Mouse (Mus musculus) layer of hippocampus, postnatal 10 days (tissue): ENCODE measurements at regions not wholly inside any gene's neighbourhood (a gene's known extent, or its start where the extent isn't known, plus 50 kb on each side); places are given as distances from the start of the nearest gene placed in this dataset.
"Not testable (repeated sequence)": the region's sequence is repeated elsewhere in the genome, so short reads cannot be mapped to it uniquely, and the experiment has no call there.

Experiments used
- DNase-seq, 2 experiments: peaks; one replicate each; pipeline ENCODE4 v3.0.0; 2021; ENCODE audit warnings: low spot score in 2 of 2

- no peak for DNase-seq
Measured at GRCm38 (mm10) chr2:149203896-149204295, 186.9 kb upstream of the Gm10750 start.

GRCm38 (mm10) chr2:149195736-149196135, 178.7 kb upstream of the Gm10750 start:
- no peak for DNase-seq

- DNase-seq = peak; percentile 5 to 15
Measured at GRCm38 (mm10) chr2:149158434-149158833, 141.4 kb upstream of the Gm10750 start.

GRCm38 (mm10) chr2:149109551-149109950, 92.5 kb upstream of the Gm10750 start:
- not testable (repeated sequence) for DNase-seq

GRCm38 (mm10) chr2:149092146-149092545, 75.1 kb upstream of the Gm10750 start:
- DNase-seq = no peak
